ENCODE assay signal across 17 mouse cellular contexts in genomic region chr2:59583961-59584360, GRCm38 (mm10). TPM values are rescaled to one million over a fixed set of nuclear protein-coding genes. Genes with fewer than 3 reads are reported as not detected.
A peak's percentile ranks its signal among the peaks of the same experiment; 100 is the strongest.
DNase-seq lines count a peak whose midpoint lies in the region; TF ChIP-seq lines count a peak whose summit lies in the region.
"Had no signal": no experiment of that assay in that cellular context is flagged by ENCODE, and none has a peak within 500 bp of the region (broad histone marks: within the 10 kb centered on the region; RNA-seq: fewer than 3 reads in every experiment).

No protein-coding gene starts in this region.

- peaks cover 12% of the 10 kb centered on the region for H3K4me1 ChIP-seq in embryonic fibroblast, embryonic 13.5 days (ENCODE audit: control insufficient read depth, insufficient read depth, low read length)
- H3K4me1 ChIP-seq: embryonic facial prominence, embryonic 13.5 days; hindbrain, embryonic 10.5 days had no signal

- intact Hi-C loops in left cerebral cortex, postnatal 25 days (cut with DNase I) = no loop called here

- peak overlapping the region; percentile 62 for H3K27ac ChIP-seq in layer of hippocampus, adult 2 months
- peak overlapping the region; percentile 98 for H3K27ac ChIP-seq in embryonic fibroblast, embryonic 13.5 days (ENCODE audit: insufficient read depth, low read length)
- H3K27ac ChIP-seq: embryonic facial prominence, embryonic 13.5 days; heart, adult 2 months; hindbrain, embryonic 10.5 days; hindbrain, embryonic 14.5 days had no signal

- no peak overlapping the region for H3K4me3 ChIP-seq in layer of hippocampus, adult 2 months
- no peak overlapping the region for H3K4me3 ChIP-seq in embryonic fibroblast, embryonic 13.5 days (ENCODE audit: insufficient read depth, low read length)
- H3K4me3 ChIP-seq: embryonic facial prominence, embryonic 13.5 days; heart, adult 2 months; heart, embryonic 12.5 days; hindbrain, embryonic 10.5 days had no signal

- TF ChIP-seq POLR2A in embryonic fibroblast, embryonic 13.5 days (IDR thresholded peaks at IDR 0.05; ENCODE audit: low read depth, low read length) = no peak

- DNase-seq in layer of hippocampus, adult 2 months (ENCODE audit: low spot score in 2 of 2) = peak in 1 of 2 experiments; percentile 42
- no peak for DNase-seq in layer of hippocampus, adult 9-10 months (ENCODE audit: low spot score)
- peak; percentile 28 to 59 for DNase-seq in left cerebral cortex, postnatal 25 days (ENCODE audit: low spot score in 2 of 2)
- DNase-seq in left cerebral cortex, adult 11 months (ENCODE audit: low spot score) = no peak
- peak; percentile 40 for DNase-seq in Muller cell, postnatal 12 days (ENCODE audit: inconsistent ontology term)
- DNase-seq in urinary bladder, postnatal 36 days (ENCODE audit: low spot score in 2 of 2) = no peak
- DNase-seq: adrenal gland, postnatal 10 days; cerebellum, adult 18-20 months; cerebellum, adult 9-11 months; cerebellum, postnatal 36 days; gastrocnemius, postnatal 10 days; heart, adult 2 months had no signal

- no peak for TF ChIP-seq CTCF in layer of hippocampus, adult 2 months (conservative IDR thresholded peaks at IDR 0.05)
- TF ChIP-seq CTCF in embryonic fibroblast, embryonic 13.5 days (IDR thresholded peaks at IDR 0.05; ENCODE audit: borderline replicate concordance, insufficient read depth, low read length) = no peak

RNA-seq across cellular contexts. Expression of gene Tanc1, which starts 27.9 kb away (rescaled TPM):
- total RNA-seq in layer of hippocampus, adult 2 months (2021) = 100 to 1,000 TPM; 118 to 124 TPM
- 10 to 100 TPM; 20.1 to 25.4 TPM for total RNA-seq in left cerebral cortex, postnatal 25 days (2021)
- 61.8 and 66.1 TPM in 2 replicates for polyA plus RNA-seq in embryonic fibroblast, embryonic 13.5 days (2011; ENCODE audit: insufficient read length, low read depth, missing spikeins)

Comparison
In these comparisons a context has a peak if more than half of its experiments do, and no peak if none do; other contexts are left out.
1. DNase-seq: peak in left cerebral cortex, postnatal 25 days (2 of 2) and Muller cell, postnatal 12 days (single experiment); none in layer of hippocampus, adult 9-10 months (single experiment), left cerebral cortex, adult 11 months (single experiment) and urinary bladder, postnatal 36 days (0 of 2).
2. RNA of gene Tanc1, which starts 27.9 kb away (total RNA-seq): 118 to 124 TPM in layer of hippocampus, adult 2 months; 20.1 to 25.4 TPM in left cerebral cortex, postnatal 25 days; every median in the first group is over 4 times any median in the second.